Mouse (Mus musculus) left cerebral cortex, postnatal 14 days (tissue): ENCODE measurements around the gene Dusp2. TPM values are rescaled to one million over a fixed set of nuclear protein-coding genes. Genes with fewer than 3 reads are reported as not detected.

Source experiments
- DNase-seq, 2 experiments: peaks; one replicate each; pipeline ENCODE4 v3.0.0; 2021 to 2022; ENCODE audit warnings: low spot score in 2 of 2, mixed read lengths in 1 of 2
- intact Hi-C: fragments of 180-260 bp; cut with DNase I; formaldehyde crosslinking; loops from one replicate; pipeline ENCODE4 v1.15.1; 2025
- total RNA-seq, 2 experiments: library from RNA; stranded (reverse); gene quantifications; 2 replicates each; pipeline ENCODE4 v1.2.3; 2021

Dusp2 gene
- total RNA-seq, 2 experiments from 2014 or later: 2.8 to 4.1 TPM

DNA sequence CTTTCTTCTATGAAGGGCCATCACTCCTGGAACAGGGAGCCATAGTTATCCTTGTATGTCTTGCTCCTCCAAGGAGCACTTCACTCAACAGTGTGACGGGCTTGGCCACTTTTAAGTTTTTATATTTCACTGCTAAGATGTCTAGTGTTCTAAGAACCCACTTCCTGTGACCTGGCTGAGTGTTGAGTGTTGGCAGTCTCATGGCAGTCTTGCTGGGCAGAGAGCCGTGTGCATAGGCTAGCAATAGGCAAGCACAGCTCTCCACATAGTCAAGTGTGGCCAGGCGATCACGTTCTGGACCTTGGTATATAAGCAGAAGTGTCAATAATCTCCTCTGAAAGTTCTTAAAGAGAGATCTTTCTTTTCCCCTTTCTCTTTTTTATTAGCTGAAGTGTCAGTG lies 17.8 kb upstream of the Dusp2 start:
- intact Hi-C loops: no loop called here
- no peak for DNase-seq

DNA sequence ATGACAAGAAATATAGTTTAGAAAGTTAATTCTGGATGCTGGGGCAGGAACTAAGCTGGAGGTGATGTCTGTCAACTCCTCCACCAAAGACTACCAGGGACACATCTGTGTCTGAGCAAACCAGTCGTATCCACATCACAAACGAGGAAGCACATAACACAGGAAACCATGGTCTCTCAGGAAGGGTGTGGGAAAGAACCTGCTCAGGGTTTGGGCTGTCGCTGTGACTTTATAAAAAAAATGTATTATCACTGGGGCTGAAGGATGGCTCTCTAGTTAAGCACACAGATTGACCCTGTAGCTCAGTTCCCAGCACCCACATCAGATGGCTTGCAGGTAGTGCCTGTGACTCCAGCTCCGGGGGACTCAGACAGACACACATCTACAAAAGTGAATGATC lies 16.9 kb upstream of the Dusp2 start:
- no peak for DNase-seq
- intact Hi-C loops: no loop called here

DNA sequence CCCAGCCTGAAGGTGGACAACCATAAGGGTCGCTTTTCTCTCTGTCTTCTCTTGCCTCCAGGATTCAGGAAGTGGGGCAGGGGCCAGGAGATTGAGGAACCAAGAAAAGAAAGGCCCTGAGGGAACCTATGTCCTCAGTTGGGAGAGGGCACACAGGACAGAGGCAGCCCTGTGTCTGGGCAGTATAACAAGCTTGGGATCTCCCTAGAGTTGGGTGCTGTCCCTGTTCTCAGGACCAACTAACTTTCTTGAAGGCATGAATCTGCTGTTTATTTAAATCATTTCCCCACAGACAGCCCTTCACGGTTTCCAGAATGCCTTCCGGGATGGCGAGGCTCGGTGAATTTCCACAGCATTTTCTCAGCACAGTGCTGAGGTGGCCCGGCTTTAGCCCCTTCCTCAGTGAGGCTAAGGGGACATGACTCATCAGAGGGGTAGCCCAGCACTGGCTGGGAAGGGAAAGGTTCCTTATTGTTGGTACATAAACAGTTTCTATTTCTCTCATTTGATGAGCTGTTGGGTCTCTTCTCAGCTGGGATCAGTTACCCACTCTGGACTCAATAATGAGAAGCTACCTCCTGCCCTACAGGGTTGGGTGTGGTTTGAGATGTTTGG lies 13.2 kb upstream of the Dusp2 start:
- DNase-seq: no peak
- intact Hi-C loops: no loop called here

DNA sequence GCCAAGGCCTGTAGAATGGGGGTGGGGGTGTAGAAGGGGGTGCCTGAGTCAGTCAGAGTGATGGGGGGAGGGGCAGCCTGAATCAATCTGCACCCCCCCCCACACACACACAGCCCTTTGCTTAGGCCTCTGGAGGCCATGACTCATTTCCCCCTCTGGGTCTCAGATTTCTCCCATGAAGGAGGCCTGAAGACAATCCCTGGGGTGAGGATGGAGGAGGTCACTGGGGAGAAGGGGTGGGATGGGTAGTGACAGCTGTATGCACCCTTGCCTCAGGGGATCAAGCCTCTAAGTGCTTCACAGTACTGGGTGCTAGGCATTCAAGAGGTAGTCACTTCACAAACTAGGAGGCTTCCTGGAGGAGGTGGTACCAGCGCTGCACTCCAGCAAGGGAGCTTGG lies 12.3 kb upstream of the Dusp2 start:
- intact Hi-C loops: no loop called here
- DNase-seq: no peak

DNA sequence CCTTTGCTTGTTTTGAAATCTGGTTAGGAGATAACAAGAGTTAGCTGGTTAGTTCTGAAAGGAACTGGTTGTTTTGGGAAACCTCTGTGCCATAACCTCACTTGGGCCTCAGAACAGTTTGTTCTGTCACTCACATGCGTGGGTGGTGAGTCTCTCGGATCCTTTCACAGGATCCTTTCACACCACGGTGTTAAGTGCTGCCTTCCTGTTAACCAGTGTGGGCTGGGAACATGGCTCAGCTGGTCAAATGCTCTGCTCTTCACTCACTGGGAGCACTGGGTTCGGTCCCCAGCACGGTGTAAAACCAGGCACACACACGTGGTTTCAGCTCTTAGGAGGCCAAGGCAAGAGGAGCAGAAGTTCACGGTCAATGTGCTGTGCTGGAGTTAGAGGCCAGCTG lies 11.5 kb upstream of the Dusp2 start:
- DNase-seq: peak in 1 of 2 experiments; percentile 25
- intact Hi-C loops: no loop called here

DNA sequence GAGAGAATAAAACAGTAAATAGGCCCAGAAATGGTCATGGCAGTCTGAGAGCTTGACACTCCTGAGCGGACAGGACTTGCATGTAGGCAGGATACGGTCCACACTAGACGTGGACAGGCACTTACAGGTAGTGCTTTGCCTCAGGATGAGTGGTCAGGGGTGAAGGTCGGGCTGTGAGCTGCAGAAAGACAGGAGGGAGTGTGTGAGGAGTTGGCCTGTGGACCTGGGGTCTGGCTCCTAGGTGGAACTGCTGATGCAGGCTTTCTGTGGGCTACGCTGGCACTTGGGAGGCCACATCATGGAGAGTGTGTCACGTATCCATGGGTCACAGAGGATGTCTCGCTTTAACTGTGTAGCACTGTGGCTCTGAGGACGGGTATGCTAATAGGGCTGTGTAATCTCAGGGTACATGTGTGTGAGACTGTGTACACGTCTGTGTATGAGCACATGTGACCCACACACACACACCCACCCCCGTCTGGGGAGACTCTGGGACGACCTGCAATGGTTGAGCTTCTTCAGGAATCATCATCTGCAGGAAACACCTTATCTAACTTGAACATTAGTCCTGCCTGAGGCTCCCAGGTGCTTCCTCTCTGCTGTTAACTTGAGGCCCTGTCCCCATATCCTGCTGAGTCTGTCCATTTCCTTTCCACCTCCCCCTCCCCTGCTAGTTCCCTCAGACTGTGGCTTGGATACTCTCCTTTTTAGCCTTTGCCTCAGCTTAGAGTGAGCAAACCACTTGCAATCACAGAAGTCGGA lies 7.7 kb upstream of the Dusp2 start:
- DNase-seq: no peak
- intact Hi-C loops: no loop called here

DNA sequence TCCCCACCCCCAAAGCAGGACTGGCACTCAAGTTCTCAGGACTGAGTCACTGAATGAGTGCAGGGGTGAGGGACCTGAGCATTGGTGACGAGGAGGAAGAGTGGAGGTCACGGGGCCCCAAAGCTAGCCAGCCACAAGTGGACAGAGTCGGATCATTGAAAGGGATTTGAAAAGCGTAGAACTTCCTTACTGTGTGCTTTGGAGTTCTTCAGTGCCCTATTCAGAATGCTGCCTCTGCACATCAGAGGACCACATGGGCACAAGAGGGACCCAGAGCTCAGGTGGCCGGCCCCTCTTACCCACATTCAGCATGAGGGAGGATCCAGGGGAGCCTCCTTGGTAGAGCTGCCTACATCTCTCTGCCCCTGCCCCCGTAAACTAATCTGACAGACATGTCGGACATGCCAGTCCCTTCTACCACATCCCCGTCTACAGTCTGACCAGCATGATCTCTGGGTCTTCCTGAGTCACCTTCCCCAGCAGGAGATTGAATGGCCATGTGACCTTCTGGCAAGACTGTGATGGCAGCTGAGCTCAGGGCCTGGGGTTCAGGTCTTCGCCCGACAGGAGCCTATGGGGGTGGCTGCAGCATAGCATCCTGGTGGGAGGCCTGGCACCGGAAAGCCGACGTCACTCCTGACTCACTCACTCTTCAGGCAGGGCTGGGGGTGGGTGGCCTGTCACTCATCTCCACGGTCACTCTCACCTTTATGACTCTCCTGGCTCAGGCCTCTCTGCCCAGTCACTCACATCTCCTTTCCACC lies 3.0 kb upstream of the Dusp2 start:
- intact Hi-C loops: no loop called here
- DNase-seq: no peak

DNA sequence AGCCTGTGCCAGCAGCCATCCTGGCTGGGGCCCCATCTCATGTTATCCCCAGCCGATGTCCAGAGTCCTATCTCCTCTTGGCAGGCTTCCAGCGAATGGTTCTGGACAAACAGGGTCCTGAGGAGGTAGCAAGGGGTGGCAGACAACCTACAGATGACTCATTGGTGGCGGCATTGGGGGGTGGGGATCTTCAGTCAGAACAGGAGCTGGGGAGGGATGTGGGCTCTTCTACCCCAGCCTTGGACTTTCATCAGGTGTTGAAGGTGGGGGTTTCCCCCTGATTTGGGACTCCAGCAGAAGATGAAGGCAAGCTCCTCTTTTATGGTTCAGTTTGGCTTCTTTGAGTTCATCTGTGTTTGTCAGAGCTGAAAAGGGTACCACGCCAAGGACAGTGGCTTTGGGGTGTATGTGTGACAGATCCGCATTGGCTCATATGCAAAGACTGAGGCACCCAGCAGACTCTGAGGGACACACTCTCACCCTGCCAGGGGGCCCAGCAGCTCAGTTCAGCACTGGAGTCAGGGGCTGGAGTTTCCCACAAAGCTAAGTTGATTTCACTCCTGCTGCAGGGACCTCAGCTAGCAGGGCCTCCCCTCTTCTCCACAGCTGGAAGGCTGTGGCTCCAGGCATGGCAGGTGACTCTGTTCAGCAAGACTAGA lies 1.9 kb upstream of the Dusp2 start:
- no peak for DNase-seq
- intact Hi-C loops: no loop called here

DNA sequence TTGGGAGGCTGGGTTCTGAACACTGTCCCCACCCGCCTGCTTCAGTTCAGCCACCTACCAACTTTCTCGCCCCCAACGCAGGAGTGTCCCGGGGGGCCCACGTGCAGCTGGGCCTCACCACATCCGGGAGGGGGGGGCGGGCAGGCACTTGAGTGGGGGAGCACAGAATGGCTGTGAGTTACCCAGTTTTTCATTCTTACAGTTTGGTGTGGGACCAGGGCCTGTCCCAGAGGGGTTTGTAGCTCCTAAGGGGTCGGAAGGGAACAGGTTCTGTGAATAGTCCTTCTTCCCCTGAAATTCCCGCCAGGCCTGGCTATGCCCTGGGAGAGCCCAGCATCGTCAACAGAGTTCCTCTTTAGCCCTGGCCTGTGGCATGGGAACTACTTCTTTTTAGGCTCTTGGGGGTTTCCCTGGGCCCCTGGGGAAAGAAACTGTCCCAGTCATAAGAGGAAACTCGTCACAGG lies 849 bp upstream of the Dusp2 start:
- DNase-seq: no peak
- intact Hi-C loops: no loop called here

DNA sequence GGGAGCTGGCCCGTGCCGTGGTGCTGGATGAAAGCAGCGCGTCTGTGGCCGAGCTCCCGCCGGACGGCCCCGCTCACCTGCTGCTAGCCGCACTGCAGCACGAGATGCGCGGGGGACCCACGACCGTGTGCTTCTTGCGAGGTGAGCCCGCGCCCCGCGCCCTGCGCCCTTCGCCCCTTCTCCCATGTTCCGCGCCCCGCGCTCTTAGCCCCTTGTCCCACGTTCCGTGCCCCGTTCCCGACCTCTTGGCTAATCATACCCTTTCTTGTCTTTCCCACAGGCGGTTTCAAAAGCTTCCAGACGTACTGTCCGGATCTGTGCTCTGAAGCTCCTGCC lies 506 bp downstream of the Dusp2 start:
- intact Hi-C loops: no loop called here
- DNase-seq: no peak

DNA sequence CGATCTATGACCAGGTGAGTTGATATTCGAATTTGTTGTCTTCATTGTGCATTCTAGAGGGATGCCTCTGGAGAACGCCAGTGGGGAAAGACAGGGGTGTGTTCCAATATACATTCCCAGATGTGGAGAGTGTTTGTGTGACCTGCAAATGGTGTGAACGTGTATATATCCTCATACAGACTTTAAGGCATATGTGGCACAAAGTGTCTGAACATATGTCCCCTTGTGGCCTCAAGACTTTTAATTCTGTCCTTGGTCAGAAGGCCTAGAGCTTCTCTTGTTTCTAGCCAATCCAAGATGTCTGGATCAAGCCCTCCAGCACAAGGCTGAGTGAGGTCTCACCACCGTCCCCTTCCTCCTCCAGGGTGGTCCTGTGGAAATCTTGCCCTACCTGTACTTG lies 926 bp downstream of the Dusp2 start:
- no peak for DNase-seq
- intact Hi-C loops: no loop called here

DNA sequence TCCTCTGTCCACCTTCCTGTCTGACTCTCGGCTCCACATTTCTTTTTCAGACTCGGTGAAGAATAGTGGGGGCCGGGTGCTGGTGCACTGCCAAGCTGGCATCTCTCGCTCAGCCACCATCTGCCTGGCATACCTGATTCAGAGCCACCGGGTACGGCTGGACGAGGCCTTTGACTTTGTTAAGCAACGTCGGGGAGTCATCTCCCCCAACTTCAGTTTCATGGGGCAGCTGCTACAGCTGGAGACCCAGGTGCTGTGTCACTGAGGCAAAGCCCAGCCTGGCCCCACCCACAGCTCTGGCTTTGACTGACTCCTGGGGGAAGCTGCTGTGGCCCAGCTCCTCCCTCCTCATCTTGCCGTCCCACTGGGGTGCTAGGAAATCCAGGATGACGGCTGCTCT lies 1.6 kb downstream of the Dusp2 start:
- no peak for DNase-seq
- intact Hi-C loops: no loop called here

DNA sequence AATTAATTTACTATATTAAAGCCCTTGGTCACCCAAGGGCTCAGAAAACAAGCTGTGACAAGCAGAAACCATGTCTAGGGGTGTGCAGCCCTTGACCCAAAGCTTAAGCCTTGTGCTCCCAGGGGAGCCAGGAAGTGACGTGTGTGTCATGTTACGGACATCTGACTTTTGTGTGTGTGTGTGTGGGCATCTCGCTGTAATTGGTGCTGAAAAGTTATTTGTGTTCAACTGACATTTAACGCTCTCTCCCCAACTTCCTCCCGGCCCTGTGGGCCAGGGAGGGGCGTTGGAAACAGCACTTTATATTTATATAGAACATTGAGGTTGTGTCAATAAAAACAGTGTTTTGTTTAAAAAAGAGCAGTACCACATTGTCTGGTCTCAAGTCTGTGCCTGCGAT lies 2.1 kb downstream of the Dusp2 start:
- intact Hi-C loops: no loop called here
- no peak for DNase-seq

DNA sequence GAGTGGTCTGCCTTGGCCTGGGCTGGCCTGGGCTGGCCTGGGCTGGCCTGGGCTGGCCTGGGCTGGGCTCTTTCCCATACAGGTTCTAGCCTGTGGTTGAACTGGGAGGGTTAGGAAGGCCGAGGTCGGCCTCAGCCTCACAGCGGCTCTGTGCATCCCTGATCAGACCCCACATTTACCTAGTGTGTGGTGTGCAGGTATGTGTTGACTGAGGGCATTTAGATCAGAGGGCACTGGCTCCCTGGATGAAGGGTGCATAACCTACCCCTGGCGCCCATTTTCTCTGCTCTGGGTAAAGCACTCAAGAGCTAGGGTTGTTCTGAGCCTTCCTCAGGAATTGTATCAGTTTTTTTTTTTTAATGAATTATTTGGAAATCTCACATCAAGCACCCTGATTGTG lies 2.5 kb downstream of the Dusp2 start, which contains the start of gene Astl:
TSS of gene Astl (plus strand) at position 224 of the 400 bp plus-strand sequence.
- no peak for DNase-seq
- intact Hi-C loops: no loop called here

DNA sequence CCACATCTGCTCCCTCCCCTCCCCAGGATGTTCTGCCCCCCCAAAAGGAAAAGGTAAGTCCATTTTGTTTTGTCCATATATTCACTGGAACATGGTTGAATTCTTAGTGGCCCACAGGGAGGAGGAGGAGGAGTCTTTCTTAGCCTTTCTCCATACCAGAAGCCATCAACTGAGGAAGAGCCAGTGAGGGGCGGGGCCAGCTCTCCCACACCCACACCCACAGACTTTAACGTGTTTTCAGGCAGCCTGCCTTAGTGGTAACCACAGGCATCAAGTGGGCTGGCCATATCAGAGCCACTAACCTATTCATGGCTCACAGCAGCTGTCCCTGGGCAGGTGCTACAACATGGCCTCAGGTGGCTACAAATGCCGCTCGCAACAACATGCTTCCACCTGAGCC lies 2.9 kb downstream of the Dusp2 start:
- intact Hi-C loops: no loop called here
- no peak for DNase-seq

DNA sequence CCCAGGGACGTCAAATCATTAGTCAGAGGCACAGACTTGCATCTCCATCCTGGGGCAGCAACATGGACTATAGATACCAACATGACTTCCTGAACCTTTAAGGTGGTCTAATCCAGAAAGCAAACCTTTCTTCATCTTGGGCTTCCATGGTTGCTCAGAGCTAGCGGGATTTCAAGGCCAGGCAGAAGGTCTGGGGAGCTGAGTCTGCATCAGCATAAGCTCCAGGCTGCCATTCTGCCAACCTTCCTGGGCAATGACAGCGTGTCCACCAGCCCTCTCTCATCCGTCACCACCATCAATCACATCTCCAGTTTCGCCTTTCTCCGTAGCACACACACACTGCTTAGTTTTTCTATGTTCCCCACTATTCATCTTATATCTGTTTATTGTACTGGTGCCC lies 3.3 kb downstream of the Dusp2 start:
- no peak for DNase-seq
- intact Hi-C loops: no loop called here

DNA sequence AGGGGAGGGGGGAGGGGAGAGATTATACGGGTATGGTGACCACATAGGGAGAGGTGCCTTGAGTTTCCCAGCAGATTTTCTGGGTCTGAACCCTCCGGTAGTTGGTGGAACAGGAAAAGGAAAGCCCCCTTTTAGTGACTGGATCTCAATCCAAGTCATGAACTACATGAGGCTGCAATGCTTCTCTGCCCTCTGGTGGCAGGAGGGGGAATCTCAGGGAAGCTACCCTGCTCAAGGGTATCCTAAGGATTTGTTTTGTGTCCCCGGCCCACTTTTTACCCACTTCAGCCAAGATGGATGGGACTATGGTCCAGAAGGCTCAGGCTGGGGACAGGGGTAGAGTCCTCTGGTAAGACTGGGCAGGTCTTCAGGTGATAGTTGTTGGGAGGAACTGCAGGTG lies 5.2 kb downstream of the Dusp2 start:
- intact Hi-C loops: loop anchor here (5.0 kb wide), 1 partner anchor 94 kb away; the partner anchor contains the start of genes Ciao1 and Tmem127
- peak; percentile 47 to 64 for DNase-seq

DNA sequence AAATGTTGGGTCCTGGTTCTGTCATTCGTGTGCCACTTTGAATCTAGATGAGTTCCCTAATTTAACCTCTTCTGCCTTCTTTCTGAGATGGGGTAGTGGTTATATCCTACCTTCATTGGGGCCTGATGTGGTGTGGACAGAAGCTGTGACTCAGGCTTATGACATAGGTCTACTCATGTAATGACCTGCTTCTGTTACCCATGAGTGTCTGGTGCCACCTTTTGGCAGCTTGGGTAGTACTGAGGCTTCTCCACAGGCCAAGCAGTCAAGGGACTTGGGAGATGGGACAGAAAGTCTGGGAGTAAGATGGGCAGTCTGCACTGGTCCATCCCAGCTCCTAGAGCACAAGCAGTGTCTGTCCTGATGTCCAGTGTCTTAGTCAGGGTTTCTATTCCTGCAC lies 10.4 kb downstream of the Dusp2 start:
- intact Hi-C loops: no loop called here
- no peak for DNase-seq

DNA sequence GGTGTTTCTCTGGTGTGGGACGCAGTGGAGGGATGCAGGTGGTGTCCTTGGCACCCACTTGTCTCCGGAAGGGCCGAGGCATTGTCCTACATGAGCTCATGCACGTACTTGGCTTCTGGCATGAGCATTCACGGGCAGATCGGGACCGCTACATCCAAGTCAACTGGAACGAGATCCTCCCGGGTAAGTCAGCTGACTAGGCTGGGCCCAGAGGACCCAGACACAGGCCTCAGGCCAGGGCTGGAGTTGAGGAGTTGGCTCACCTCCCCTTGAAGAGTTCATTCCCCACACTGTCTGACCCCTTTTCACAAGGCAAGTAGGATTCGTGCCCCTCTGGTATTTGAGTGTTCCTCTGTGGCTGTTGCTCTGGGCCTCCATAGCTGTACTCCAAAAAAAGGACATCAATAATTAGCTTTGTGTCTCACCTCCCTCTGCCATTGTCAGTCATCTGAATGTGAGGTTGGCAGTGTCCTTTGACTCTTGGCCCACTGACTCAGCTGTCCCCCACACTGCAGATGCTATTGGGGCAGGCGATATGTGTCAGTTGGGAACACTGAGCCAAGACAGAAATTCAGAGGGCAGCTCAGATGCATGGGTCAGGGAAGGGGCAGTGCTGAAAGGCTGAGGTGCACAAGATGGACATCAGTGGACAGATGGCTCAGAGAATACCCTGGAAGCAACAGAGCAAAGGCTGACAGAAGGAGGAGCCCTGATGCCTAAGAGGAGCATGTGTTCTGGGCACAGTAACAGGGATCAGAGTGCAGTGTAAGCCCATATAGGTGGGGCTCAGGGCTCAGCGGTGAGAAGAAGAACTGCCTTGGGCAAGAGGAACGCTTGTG lies 11.4 kb downstream of the Dusp2 start:
- intact Hi-C loops: no loop called here
- no peak for DNase-seq
